In genomic region chr6:84095882-84096281, GRCm38 (mm10) we compare ENCODE assay signal across 8 mouse cellular contexts.
DNase-seq lines count a peak whose midpoint lies in the region; ATAC-seq and TF ChIP-seq lines count a peak whose summit lies in the region.

No protein-coding gene starts in this region.

- TF ChIP-seq POLR2A in ES-Bruce4 (IDR thresholded peaks at IDR 0.05; ENCODE audit: insufficient read depth, low read length), result no peak
- TF ChIP-seq POLR2A in cerebellum, adult 2 months (IDR thresholded peaks at IDR 0.05; ENCODE audit: borderline replicate concordance, insufficient read depth, low read length), result no peak
- no peak for TF ChIP-seq POLR2A in liver, adult 2 months (IDR thresholded peaks at IDR 0.05; ENCODE audit: extremely low read depth, insufficient read depth, low read length)

- no peak overlapping the region for H3K9ac ChIP-seq in ES-Bruce4 (ENCODE audit: low read depth, poor library complexity, severe bottlenecking)
- H3K9ac ChIP-seq in forebrain, postnatal 0 days, result no peak overlapping the region
- H3K9ac ChIP-seq in liver, adult 2 months (ENCODE audit: low read depth, low read length), result no peak overlapping the region
- H3K9ac ChIP-seq in neural tube, embryonic 13.5 days, result no peak overlapping the region

- ATAC-seq in forebrain, postnatal 0 days, result peak; percentile 79
- peak; percentile 62; the same call in 1 of the 2 replicates for ATAC-seq in neural tube, embryonic 13.5 days (ENCODE audit: low read depth)

- H3K9me3 ChIP-seq in ES-Bruce4 (replicated peaks; ENCODE audit: control insufficient read depth, insufficient read depth, low read length, poor library complexity, severe bottlenecking), result no peaks in the 10 kb centered on the region
- H3K9me3 ChIP-seq in forebrain, postnatal 0 days (ENCODE audit: low read length), result no peaks in the 10 kb centered on the region
- H3K9me3 ChIP-seq in neural tube, embryonic 13.5 days, result no peaks in the 10 kb centered on the region

- H3K27me3 ChIP-seq in ES-Bruce4 (ENCODE audit: control insufficient read depth, insufficient read depth, low read length, poor library complexity, severe bottlenecking), result no peaks in the 10 kb centered on the region
- no peaks in the 10 kb centered on the region for H3K27me3 ChIP-seq in cerebellum, adult 2 months (ENCODE audit: control insufficient read depth, insufficient read depth, low read length)
- no peaks in the 10 kb centered on the region; the same call in 1 of the 2 replicates for H3K27me3 ChIP-seq in forebrain, postnatal 0 days (ENCODE audit: insufficient read depth, low read length)
- H3K27me3 ChIP-seq in liver, adult 2 months (ENCODE audit: control insufficient read depth, insufficient read depth, low read length), result no peaks in the 10 kb centered on the region
- peaks cover 22% of the 10 kb centered on the region; the same call in 1 of the 2 replicates for H3K27me3 ChIP-seq in neural tube, embryonic 13.5 days

- peak; percentile 59 for TF ChIP-seq CTCF in ES-Bruce4 (IDR thresholded peaks at IDR 0.05; ENCODE audit: low read depth, low read length)
- peak; percentile 89 for TF ChIP-seq CTCF in cerebellum, adult 2 months (IDR thresholded peaks at IDR 0.05; ENCODE audit: borderline replicate concordance, insufficient read depth, low read depth, low read length)
- TF ChIP-seq CTCF in forebrain, postnatal 0 days (IDR thresholded peaks at IDR 0.05; ENCODE audit: low read depth), result peak; percentile 98
- TF ChIP-seq CTCF in liver, adult 2 months (IDR thresholded peaks at IDR 0.05; ENCODE audit: low read depth, low read length), result peak; percentile 53; the same call in 1 of the 2 replicates

- H3K36me3 ChIP-seq in ES-Bruce4 (ENCODE audit: control insufficient read depth, insufficient read depth, low read length, poor library complexity, severe bottlenecking), result no peaks in the 10 kb centered on the region
- no peaks in the 10 kb centered on the region for H3K36me3 ChIP-seq in forebrain, postnatal 0 days (ENCODE audit: insufficient read depth)
- H3K36me3 ChIP-seq in liver, adult 2 months (ENCODE audit: control insufficient read depth, insufficient read depth, low read length), result no peaks in the 10 kb centered on the region
- H3K36me3 ChIP-seq in neural tube, embryonic 13.5 days, result no peaks in the 10 kb centered on the region

- no peak overlapping the region for H3K27ac ChIP-seq in ES-Bruce4 (ENCODE audit: insufficient read depth, low read length)
- H3K27ac ChIP-seq in cerebellum, adult 2 months (ENCODE audit: insufficient read depth, low read length), result no peak overlapping the region
- no peak overlapping the region for H3K27ac ChIP-seq in forebrain, postnatal 0 days (ENCODE audit: low read depth, low read length)
- H3K27ac ChIP-seq in liver, adult 2 months (replicated peaks; ENCODE audit: insufficient read depth, low read depth, low read length), result no peak overlapping the region
- H3K27ac ChIP-seq in neural tube, embryonic 13.5 days (replicated peaks), result no peak overlapping the region

- 14% methylated on average over 7 of the region's 7 CpGs for WGBS in cerebellum, adult 2 months
- 11% methylated on average over 7 of the region's 7 CpGs for WGBS in forebrain, postnatal 0 days
- 17% methylated on average over 7 of the region's 7 CpGs for WGBS in liver, adult 2 months
- WGBS in neural tube, embryonic 13.5 days, result 14% methylated on average over 7 of the region's 7 CpGs

- no peaks in the 10 kb centered on the region for H3K4me1 ChIP-seq in ES-Bruce4 (ENCODE audit: control insufficient read depth, insufficient read depth, low read length)
- H3K4me1 ChIP-seq in cerebellum, adult 2 months (ENCODE audit: control insufficient read depth, insufficient read depth, low read length), result peaks cover 6% of the 10 kb centered on the region; the same call in 1 of the 2 replicates
- no peaks in the 10 kb centered on the region for H3K4me1 ChIP-seq in forebrain, postnatal 0 days (ENCODE audit: insufficient read depth)
- no peaks in the 10 kb centered on the region for H3K4me1 ChIP-seq in liver, adult 2 months (ENCODE audit: control insufficient read depth, insufficient read depth, low read length)
- H3K4me1 ChIP-seq in neural tube, embryonic 13.5 days (replicated peaks), result 0 out of 2 replicates have a peak, but pooled peaks cover 4% of the 10 kb centered on the region

- no peaks in the 10 kb centered on the region for H3K79me2 ChIP-seq in liver, adult 2 months (ENCODE audit: control insufficient read depth, insufficient read depth, low read length)

- no peak overlapping the region for H3K4me2 ChIP-seq in forebrain, postnatal 0 days (ENCODE audit: low read depth)
- no peak overlapping the region for H3K4me2 ChIP-seq in neural tube, embryonic 13.5 days

- DNase-seq in A20 (ENCODE audit: low read depth, low spot score), result peak; percentile 52
- DNase-seq in cerebellum, adult 2 months, result peak; percentile 37 to 68
- peak; percentile 92 for DNase-seq in forebrain, postnatal 0 days
- DNase-seq in kidney, adult 8-10 months, result peak; percentile 38 to 45
- peak; percentile 61 for DNase-seq in liver, adult 2 months (ENCODE audit: extremely low read depth, low read depth, low spot score)
- DNase-seq in ovary, postnatal 10 days (ENCODE audit: low spot score), result no peak

- TF ChIP-seq EP300 in ES-Bruce4 (IDR thresholded peaks at IDR 0.05; ENCODE audit: insufficient read depth, low read depth, low read length), result no peak

- H3K4me3 ChIP-seq in ES-Bruce4 (ENCODE audit: low read depth, low read length), result no peak overlapping the region
- no peak overlapping the region for H3K4me3 ChIP-seq in cerebellum, adult 2 months (replicated peaks; ENCODE audit: insufficient read depth, low read depth, low read length)
- H3K4me3 ChIP-seq in forebrain, postnatal 0 days (ENCODE audit: low read depth, low read length), result no peak overlapping the region
- H3K4me3 ChIP-seq in liver, adult 2 months (ENCODE audit: insufficient read depth, low read depth, low read length), result no peak overlapping the region
- H3K4me3 ChIP-seq in neural tube, embryonic 13.5 days, result no peak overlapping the region
